Mouse (Mus musculus) embryonic facial prominence, embryonic 12.5 days (tissue): Measurements from ENCODE around the gene Maml3. TPM values are rescaled to one million over a fixed set of nuclear protein-coding genes. Genes with fewer than 3 reads are reported as not detected.

Experiments
- ATAC-seq: fragments of 200-750 bp; cut with Nextera tagmentation; 2 replicates; pipeline ENCODE4 v1.8.0; 2017; ENCODE audit not compliant: insufficient number of reproducible peaks, insufficient read depth, low FRiP score, low TSS enrichment
- H3K27ac ChIP-seq: fragments of 300-500 bp; sonication (generic); 2 replicates; pipeline ENCODE4 v1.5.1; 2016; ENCODE audit warnings: mild to moderate bottlenecking
- H3K27me3 ChIP-seq: fragments of 300-500 bp; sonication (generic); 2 replicates; pipeline ENCODE4 v1.6.1; 2016; ENCODE audit warnings: mild to moderate bottlenecking, moderate library complexity
- H3K36me3 ChIP-seq: fragments of 300-500 bp; sonication (generic); 2 replicates; pipeline ENCODE4 v1.6.1; 2016; ENCODE audit warnings: mild to moderate bottlenecking
- H3K4me1 ChIP-seq: fragments of 300-500 bp; sonication (generic); 2 replicates; pipeline ENCODE4 v1.6.1; 2016
- H3K4me2 ChIP-seq: fragments of 300-500 bp; sonication (generic); replicated peaks from 2 replicates; pipeline ENCODE4 v1.6.1; 2016; ENCODE audit warnings: mild to moderate bottlenecking, moderate library complexity
- H3K4me3 ChIP-seq: fragments of 300-500 bp; sonication (generic); 2 replicates; pipeline ENCODE4 v1.5.1; 2016; ENCODE audit warnings: mild to moderate bottlenecking
- H3K9ac ChIP-seq: fragments of 300-500 bp; sonication (generic); 2 replicates; pipeline ENCODE4 v1.6.1; 2016; ENCODE audit warnings: mild to moderate bottlenecking, moderate library complexity
- H3K9me3 ChIP-seq: fragments of 300-500 bp; sonication (generic); 2 replicates; pipeline ENCODE4 v1.6.1; 2016; ENCODE audit warnings: mild to moderate bottlenecking, moderate library complexity
- WGBS: fragments of 180-500 bp; shearing (Covaris S2); methylation state at CpG from one replicate; pipeline ENCODE4 v1.1.7; 2016; 5-methylcytosine and 5-hydroxymethylcytosine counted together
- polyA plus RNA-seq: library from polyadenylated mRNA; unstranded; fragments of >200 nt; fragmentation: Nextera tagmentation; extraction: Ambion mirVana; gene quantifications from 2 replicates; pipeline ENCODE4 v1.2.1, GENCODE M21; 2016

Maml3 gene
- polyA plus RNA-seq, 1 experiment from 2014 or later: 6.4 TPM

GRCm38 (mm10) chr3:51659415-51659814 is 445.5 kb downstream of the Maml3 start:
- Histone ChIP-seq H3K27me3 (no peaks in the 10 kb centered on the region), H3K9ac (no peak overlapping the region), H3K4me2 (no peak overlapping the region), H3K4me3 (no peak overlapping the region), H3K36me3 (no peaks in the 10 kb centered on the region), H3K4me1 (peaks cover 2% of the 10 kb centered on the region; the same call in 1 of the 2 replicates), H3K9me3 (no peaks in the 10 kb centered on the region), H3K27ac (no peak overlapping the region)
- WGBS: 86% methylated on average over 5 of the region's 5 CpGs
- ATAC-seq: no peak

GRCm38 (mm10) chr3:51654303-51655055 is 450.4 kb downstream of the Maml3 start:
- Histone ChIP-seq H3K4me1 (peaks cover 20% of the 10 kb centered on the region), H3K4me3 (no peak overlapping the region), H3K9me3 (no peaks in the 10 kb centered on the region), H3K27ac (no peak overlapping the region), H3K9ac (no peak overlapping the region), H3K36me3 (no peaks in the 10 kb centered on the region), H3K27me3 (no peaks in the 10 kb centered on the region), H3K4me2 (no peak overlapping the region)
- 77% methylated on average over 6 of the region's 6 CpGs for WGBS
- ATAC-seq: no peak

GRCm38 (mm10) chr3:51652701-51653100 is 452.2 kb downstream of the Maml3 start:
- Histone ChIP-seq H3K27ac (peak overlapping the region; percentile 74), H3K27me3 (no peaks in the 10 kb centered on the region), H3K9ac (0 out of 2 replicates have a peak overlapping the region, but pooled peaks have one; percentile 15), H3K36me3 (no peaks in the 10 kb centered on the region), H3K9me3 (no peaks in the 10 kb centered on the region), H3K4me2 (peak overlapping the region; percentile 43), H3K4me1 (peaks cover 24% of the 10 kb centered on the region), H3K4me3 (peak overlapping the region; percentile 18; the same call in 1 of the 2 replicates)
- ATAC-seq: 0 out of 2 replicates have a peak, but pooled peaks have one; percentile 7
- under 1% methylated on average over 8 of the region's 9 CpGs for WGBS

- Histone ChIP-seq H3K36me3 (no peaks in the 10 kb centered on the region), H3K9me3 (no peaks in the 10 kb centered on the region), H3K27ac (peak overlapping the region; percentile 74), H3K9ac (0 out of 2 replicates have a peak overlapping the region, but pooled peaks have one; percentile 15), H3K27me3 (no peaks in the 10 kb centered on the region), H3K4me1 (peaks cover 24% of the 10 kb centered on the region), H3K4me3 (peak overlapping the region; percentile 18; the same call in 1 of the 2 replicates), H3K4me2 (peak overlapping the region; percentile 43)
- ATAC-seq: no peak
- WGBS: 2% methylated on average over 9 of the region's 9 CpGs
These were observed 452.6 kb downstream of the Maml3 start for GRCm38 (mm10) chr3:51652292-51652691.

- no peaks in the 10 kb centered on the region for H3K36me3 ChIP-seq
- H3K27me3 ChIP-seq: no peaks in the 10 kb centered on the region
- no peak overlapping the region for H3K9ac ChIP-seq
- no peak overlapping the region for H3K27ac ChIP-seq
- peaks cover 24% of the 10 kb centered on the region for H3K4me1 ChIP-seq
- ATAC-seq: no peak
- no peak overlapping the region for H3K4me2 ChIP-seq
- no peak overlapping the region for H3K4me3 ChIP-seq
- 77% methylated on average over 2 of the region's 2 CpGs for WGBS
- H3K9me3 ChIP-seq: no peaks in the 10 kb centered on the region
These were observed 453.7 kb downstream of the Maml3 start for GRCm38 (mm10) chr3:51651149-51651548.

- Histone ChIP-seq H3K9me3 (no peaks in the 10 kb centered on the region), H3K27me3 (no peaks in the 10 kb centered on the region), H3K36me3 (no peaks in the 10 kb centered on the region), H3K4me1 (peaks cover 24% of the 10 kb centered on the region), H3K4me2 (no peak overlapping the region), H3K9ac (no peak overlapping the region), H3K4me3 (no peak overlapping the region), H3K27ac (no peak overlapping the region)
- no peak for ATAC-seq
- 74% methylated on average over 8 of the region's 8 CpGs for WGBS
These were observed 454.9 kb downstream of the Maml3 start for GRCm38 (mm10) chr3:51649986-51650385.

- Histone ChIP-seq H3K9me3 (no peaks in the 10 kb centered on the region), H3K4me3 (no peak overlapping the region), H3K27me3 (no peaks in the 10 kb centered on the region), H3K27ac (no peak overlapping the region), H3K36me3 (no peaks in the 10 kb centered on the region), H3K9ac (no peak overlapping the region), H3K4me2 (no peak overlapping the region), H3K4me1 (peaks cover 24% of the 10 kb centered on the region)
- 56% methylated on average over 8 of the region's 8 CpGs for WGBS
- no peak for ATAC-seq
These were observed 455.4 kb downstream of the Maml3 start for GRCm38 (mm10) chr3:51649426-51649825.

- H3K9me3 ChIP-seq: no peaks in the 10 kb centered on the region
- H3K9ac ChIP-seq: no peak overlapping the region
- H3K36me3 ChIP-seq: no peaks in the 10 kb centered on the region
- 36% methylated on average over 15 of the region's 15 CpGs for WGBS
- no peak for ATAC-seq
- H3K4me2 ChIP-seq: peak overlapping the region; percentile 29
- H3K4me1 ChIP-seq: peaks cover 21% of the 10 kb centered on the region
- no peak overlapping the region for H3K27ac ChIP-seq
- H3K4me3 ChIP-seq: no peak overlapping the region
- no peaks in the 10 kb centered on the region for H3K27me3 ChIP-seq
These were observed 456.7 kb downstream of the Maml3 start for GRCm38 (mm10) chr3:51648037-51648664.

GRCm38 (mm10) chr3:51647356-51647755 is 457.5 kb downstream of the Maml3 start:
- Histone ChIP-seq H3K36me3 (no peaks in the 10 kb centered on the region), H3K4me1 (peaks cover 13% of the 10 kb centered on the region), H3K27me3 (no peaks in the 10 kb centered on the region), H3K9ac (no peak overlapping the region), H3K4me3 (no peak overlapping the region), H3K9me3 (no peaks in the 10 kb centered on the region), H3K4me2 (no peak overlapping the region), H3K27ac (no peak overlapping the region)
- WGBS: 67% methylated on average over 4 of the region's 4 CpGs
- ATAC-seq: no peak

- Histone ChIP-seq H3K36me3 (no peaks in the 10 kb centered on the region), H3K4me1 (0 out of 2 replicates have a peak, but pooled peaks cover 4% of the 10 kb centered on the region), H3K9me3 (no peaks in the 10 kb centered on the region), H3K4me2 (no peak overlapping the region), H3K27me3 (no peaks in the 10 kb centered on the region), H3K4me3 (no peak overlapping the region), H3K9ac (no peak overlapping the region), H3K27ac (no peak overlapping the region)
- ATAC-seq: no peak
- 67% methylated on average over 10 of the region's 10 CpGs for WGBS
These were observed 458.6 kb downstream of the Maml3 start for GRCm38 (mm10) chr3:51646301-51646700.

- Histone ChIP-seq H3K36me3 (no peaks in the 10 kb centered on the region), H3K4me3 (no peak overlapping the region), H3K9ac (no peak overlapping the region), H3K4me1 (0 out of 2 replicates have a peak, but pooled peaks cover 4% of the 10 kb centered on the region), H3K9me3 (no peaks in the 10 kb centered on the region), H3K27me3 (no peaks in the 10 kb centered on the region), H3K27ac (no peak overlapping the region), H3K4me2 (no peak overlapping the region)
- ATAC-seq: no peak
- WGBS: 84% methylated on average over 6 of the region's 6 CpGs
These were observed 459.4 kb downstream of the Maml3 start for GRCm38 (mm10) chr3:51645484-51645883.

- 90% methylated on average over 6 of the region's 6 CpGs for WGBS
- Histone ChIP-seq H3K9me3 (no peaks in the 10 kb centered on the region), H3K27me3 (no peaks in the 10 kb centered on the region), H3K36me3 (no peaks in the 10 kb centered on the region), H3K9ac (no peak overlapping the region), H3K4me1 (no peaks in the 10 kb centered on the region), H3K4me3 (no peak overlapping the region), H3K4me2 (no peak overlapping the region), H3K27ac (no peak overlapping the region)
- no peak for ATAC-seq
These were observed 466.6 kb downstream of the Maml3 start for GRCm38 (mm10) chr3:51638260-51638659.
